Mouse (Mus musculus) hindbrain, postnatal 0 days (tissue): ENCODE data around the gene Rptor. TPM values are rescaled to one million over a fixed set of nuclear protein-coding genes. Genes with fewer than 3 reads are reported as not detected.
"Not testable (repeated sequence)": the region's sequence is repeated elsewhere in the genome, so short reads cannot be mapped to it uniquely, and the experiment has no call there.

Experiments
- ATAC-seq: fragments of 200-750 bp; cut with Nextera tagmentation; 2 replicates; pipeline ENCODE4 v1.8.0; 2017; ENCODE audit warnings: mild to moderate bottlenecking, moderate TSS enrichment, moderate library complexity
- DNase-seq: peaks from one replicate; pipeline ENCODE4 v3.0.0-alpha.2; 2015; ENCODE audit warnings: low spot score
- H3K27ac ChIP-seq: fragments of 300-500 bp; sonication (generic); 2 replicates; pipeline ENCODE4 v1.5.1; 2014; ENCODE audit warnings: mild to moderate bottlenecking
- H3K27me3 ChIP-seq: fragments of 300-500 bp; sonication (generic); 2 replicates; pipeline ENCODE4 v1.6.1; 2014; ENCODE audit warnings: low read length, mixed read lengths; ENCODE audit not compliant: insufficient read depth
- H3K36me3 ChIP-seq: fragments of 300-500 bp; sonication (generic); 2 replicates; pipeline ENCODE4 v1.6.1; 2014; ENCODE audit warnings: low read length, mixed read lengths; ENCODE audit not compliant: insufficient read depth
- H3K4me1 ChIP-seq: fragments of 300-500 bp; sonication (generic); 2 replicates; pipeline ENCODE4 v1.6.1; 2014; ENCODE audit warnings: antibody characterized with exemption, low read length, mixed read lengths; ENCODE audit not compliant: insufficient read depth
- H3K4me2 ChIP-seq: fragments of 300-500 bp; sonication (generic); 2 replicates; pipeline ENCODE4 v1.6.1; 2014; ENCODE audit warnings: low read depth, mild to moderate bottlenecking, low read length, moderate library complexity, mixed read lengths
- H3K4me3 ChIP-seq: fragments of 300-500 bp; sonication (generic); 2 replicates; pipeline ENCODE4 v1.5.1; 2014; ENCODE audit warnings: low read length
- H3K9ac ChIP-seq: fragments of 300-500 bp; sonication (generic); replicated peaks from 2 replicates; pipeline ENCODE4 v1.6.1; 2014; ENCODE audit warnings: mild to moderate bottlenecking, low read length, moderate library complexity, mixed read lengths
- H3K9me3 ChIP-seq: fragments of 300-500 bp; sonication (generic); 2 replicates; pipeline ENCODE4 v1.6.1; 2016; ENCODE audit warnings: low read length, mixed read lengths
- CTCF ChIP-seq: IDR thresholded peaks from 2 replicates; pipeline ENCODE4 v1.5.1; 2016; ENCODE audit warnings: antibody characterized with exemption, control low read depth, low read depth
- WGBS: fragments of 180-500 bp; shearing (Covaris S2); extraction: QIAGEN DNeasy Blood & Tissue Kit; methylation state at CpG from one replicate; pipeline ENCODE4 v1.1.7; 2014; 5-methylcytosine and 5-hydroxymethylcytosine counted together
- polyA plus RNA-seq: library from polyadenylated mRNA; unstranded; fragments of >200 nt; fragmentation: Nextera tagmentation; extraction: Ambion mirVana; gene quantifications from 2 replicates; pipeline ENCODE4 v1.2.1, GENCODE M21; 2015
- total RNA-seq: library from RNA; depleted of rRNA; stranded (reverse); fragments of >200 nt; gene quantifications from 2 replicates; pipeline ENCODE4 v1.2.3, GENCODE M21; 2014

Rptor gene
- total and polyA plus RNA-seq, 2 experiments from 2014 or later = 8.7 to 69.0 TPM

GRCm38 (mm10) chr11:119643347-119643746 is 40.6 kb downstream of the Rptor start:
- WGBS = 75% methylated on average over 7 of the region's 7 CpGs
- Histone ChIP-seq H3K9me3 (no peaks in the 10 kb centered on the region), H3K36me3 (no peaks in the 10 kb centered on the region), H3K27me3 (no peaks in the 10 kb centered on the region), H3K4me3 (no peak overlapping the region), H3K4me1 (peaks cover 22% of the 10 kb centered on the region), H3K4me2 (no peak overlapping the region), H3K9ac (no peak overlapping the region), H3K27ac (no peak overlapping the region)
- DNase-seq (no peak), ATAC-seq (no peak)
- no peak for TF ChIP-seq CTCF

GRCm38 (mm10) chr11:119644140-119644539 is 41.4 kb downstream of the Rptor start:
- Histone ChIP-seq H3K4me2 (no peak overlapping the region), H3K27ac (no peak overlapping the region), H3K27me3 (no peaks in the 10 kb centered on the region), H3K4me1 (peaks cover 18% of the 10 kb centered on the region), H3K9ac (no peak overlapping the region), H3K4me3 (no peak overlapping the region), H3K9me3 (no peaks in the 10 kb centered on the region), H3K36me3 (no peaks in the 10 kb centered on the region)
- no peak for TF ChIP-seq CTCF
- WGBS = 74% methylated on average over 7 of the region's 7 CpGs
- ATAC-seq (no peak), DNase-seq (no peak)

GRCm38 (mm10) chr11:119644612-119645379 is 42.1 kb downstream of the Rptor start:
- ATAC-seq (peak; percentile 63; the same call in 1 of the 2 replicates), DNase-seq (peak; percentile 31)
- Histone ChIP-seq H3K36me3 (no peaks in the 10 kb centered on the region), H3K27me3 (no peaks in the 10 kb centered on the region), H3K9ac (no peak overlapping the region), H3K4me3 (no peak overlapping the region), H3K9me3 (no peaks in the 10 kb centered on the region), H3K4me2 (no peak overlapping the region), H3K27ac (no peak overlapping the region), H3K4me1 (peaks cover 18% of the 10 kb centered on the region)
- no peak for TF ChIP-seq CTCF
- 37% methylated on average over 14 of the region's 14 CpGs for WGBS

GRCm38 (mm10) chr11:119650456-119650855 is 47.8 kb downstream of the Rptor start:
- H3K9me3 ChIP-seq = no peaks in the 10 kb centered on the region
- no peak overlapping the region for H3K4me2 ChIP-seq
- H3K4me1 ChIP-seq = no peaks in the 10 kb centered on the region
- H3K9ac ChIP-seq = no peak overlapping the region
- no peak for TF ChIP-seq CTCF
- H3K27me3 ChIP-seq = no peaks in the 10 kb centered on the region
- no peaks in the 10 kb centered on the region for H3K36me3 ChIP-seq
- H3K27ac ChIP-seq = no peak overlapping the region
- H3K4me3 ChIP-seq = no peak overlapping the region
- ATAC-seq = no peak
- no peak for DNase-seq

- Histone ChIP-seq H3K9me3 (no peaks in the 10 kb centered on the region), H3K27me3 (no peaks in the 10 kb centered on the region), H3K27ac (no peak overlapping the region), H3K36me3 (no peaks in the 10 kb centered on the region), H3K4me3 (no peak overlapping the region), H3K4me1 (no peaks in the 10 kb centered on the region), H3K4me2 (no peak overlapping the region), H3K9ac (no peak overlapping the region)
- no peak for DNase-seq
- ATAC-seq = no peak
- 90% methylated on average over 9 of the region's 9 CpGs for WGBS
- no peak for TF ChIP-seq CTCF
Measured at GRCm38 (mm10) chr11:119653336-119653735, 50.6 kb downstream of the Rptor start.

- Histone ChIP-seq H3K4me2 (no peak overlapping the region), H3K36me3 (no peaks in the 10 kb centered on the region), H3K9ac (no peak overlapping the region), H3K27ac (no peak overlapping the region), H3K27me3 (no peaks in the 10 kb centered on the region), H3K4me3 (no peak overlapping the region), H3K4me1 (no peaks in the 10 kb centered on the region), H3K9me3 (no peaks in the 10 kb centered on the region)
- DNase-seq = no peak
- WGBS = 85% methylated on average over 6 of the region's 6 CpGs
- TF ChIP-seq CTCF = no peak
- no peak for ATAC-seq
Measured at GRCm38 (mm10) chr11:119657534-119657933, 54.8 kb downstream of the Rptor start.

GRCm38 (mm10) chr11:119659296-119659695 is 56.6 kb downstream of the Rptor start:
- no peak for DNase-seq
- Histone ChIP-seq H3K36me3 (no peaks in the 10 kb centered on the region), H3K27ac (no peak overlapping the region), H3K4me3 (no peak overlapping the region), H3K4me1 (peaks cover 2% of the 10 kb centered on the region), H3K27me3 (no peaks in the 10 kb centered on the region), H3K4me2 (no peak overlapping the region), H3K9ac (no peak overlapping the region), H3K9me3 (no peaks in the 10 kb centered on the region)
- no peak for TF ChIP-seq CTCF
- no peak for ATAC-seq
- 94% methylated on average over 3 of the region's 3 CpGs for WGBS

- H3K4me3 ChIP-seq, H3K27me3 ChIP-seq, H3K9me3 ChIP-seq, DNase-seq, H3K4me2 ChIP-seq, H3K36me3 ChIP-seq, H3K4me1 ChIP-seq, ATAC-seq, H3K27ac ChIP-seq, H3K9ac ChIP-seq: not testable (repeated sequence)
- 53% methylated on average over 4 of the region's 4 CpGs for WGBS
Measured at GRCm38 (mm10) chr11:119661479-119661878, 58.8 kb downstream of the Rptor start.
